Mouse (Mus musculus) liver, postnatal 0 days (tissue): ENCODE data around the gene Zkscan4.

Experiments used
- CTCF ChIP-seq: sonication (generic); IDR thresholded peaks from 2 replicates; pipeline ENCODE4 v1.5.1; 2016; ENCODE audit warnings: antibody characterized with exemption, low read depth
- EP300 ChIP-seq: IDR thresholded peaks from 2 replicates; pipeline ENCODE4 v1.6.1; 2016; ENCODE audit warnings: antibody characterized with exemption, low read depth, mild to moderate bottlenecking

- TF ChIP-seq CTCF = peak; percentile 66
- no peak for TF ChIP-seq EP300
Measured at GRCm38 (mm10) chr13:21440503-21441206, 38.1 kb upstream of the Zkscan4 start, which contains the start of gene Pgbd1.
